In genomic region chr17:87328177-87328768, GRCm38 (mm10) we compare ENCODE assay signal across 12 mouse cellular contexts. TPM values are rescaled to one million over a fixed set of nuclear protein-coding genes. Genes with fewer than 3 reads are reported as not detected.
DNase-seq lines count a peak whose midpoint lies in the region; ATAC-seq and TF ChIP-seq lines count a peak whose summit lies in the region.
"Had no signal": no experiment of that assay in that cellular context is flagged by ENCODE, and none has a peak within 500 bp of the region (broad histone marks: within the 10 kb centered on the region; RNA-seq: fewer than 3 reads in every experiment).

No protein-coding gene starts in this region.

- no peak overlapping the region for H3K4me3 ChIP-seq in cerebellum, adult 2 months (replicated peaks; ENCODE audit: insufficient read depth, low read depth, low read length)
- no peak overlapping the region for H3K4me3 ChIP-seq in midbrain, embryonic 10.5 days
- no peak overlapping the region for H3K4me3 ChIP-seq in midbrain, embryonic 15.5 days
- H3K4me3 ChIP-seq: heart, embryonic 10.5 days; limb, embryonic 10.5 days had no signal

- 39% methylated on average over 8 of the region's 9 CpGs for WGBS in cerebellum, adult 2 months
- 69% methylated on average over 9 of the region's 9 CpGs for WGBS in midbrain, embryonic 10.5 days
- WGBS in midbrain, embryonic 15.5 days: 48% methylated on average over 9 of the region's 9 CpGs

- no peak overlapping the region for H3K27ac ChIP-seq in cerebellum, adult 2 months (ENCODE audit: insufficient read depth, low read length)
- H3K27ac ChIP-seq in midbrain, embryonic 10.5 days (replicated peaks): peak overlapping the region; percentile 82
- no peak overlapping the region for H3K27ac ChIP-seq in midbrain, embryonic 15.5 days
- H3K27ac ChIP-seq: heart, embryonic 10.5 days; limb, embryonic 10.5 days had no signal

- TF ChIP-seq POLR2A in cerebellum, adult 2 months (IDR thresholded peaks at IDR 0.05; ENCODE audit: borderline replicate concordance, insufficient read depth, low read length): no peak

- TF ChIP-seq CTCF in cerebellum, adult 2 months (IDR thresholded peaks at IDR 0.05; ENCODE audit: borderline replicate concordance, insufficient read depth, low read depth, low read length): no peak

- no peak for ATAC-seq in midbrain, embryonic 15.5 days (replicated peaks)

- H3K4me2 ChIP-seq in midbrain, embryonic 15.5 days: no peak overlapping the region

- H3K9me3 ChIP-seq in midbrain, embryonic 10.5 days (replicated peaks): no peaks in the 10 kb centered on the region
- no peaks in the 10 kb centered on the region for H3K9me3 ChIP-seq in midbrain, embryonic 15.5 days
- H3K9me3 ChIP-seq: heart, embryonic 10.5 days; limb, embryonic 10.5 days had no signal

- no peaks in the 10 kb centered on the region for H3K36me3 ChIP-seq in midbrain, embryonic 10.5 days
- no peaks in the 10 kb centered on the region for H3K36me3 ChIP-seq in midbrain, embryonic 15.5 days (replicated peaks)
- H3K36me3 ChIP-seq: heart, embryonic 10.5 days; limb, embryonic 10.5 days had no signal

- no peaks in the 10 kb centered on the region for H3K27me3 ChIP-seq in cerebellum, adult 2 months (ENCODE audit: control insufficient read depth, insufficient read depth, low read length)
- peaks cover 29% of the 10 kb centered on the region for H3K27me3 ChIP-seq in midbrain, embryonic 10.5 days (ENCODE audit: low read depth, poor library complexity, severe bottlenecking)
- H3K27me3 ChIP-seq in midbrain, embryonic 15.5 days (replicated peaks): no peaks in the 10 kb centered on the region

- peaks cover 75% of the 10 kb centered on the region for H3K4me1 ChIP-seq in cerebellum, adult 2 months (ENCODE audit: control insufficient read depth, insufficient read depth, low read length)
- peaks cover 74% of the 10 kb centered on the region for H3K4me1 ChIP-seq in midbrain, embryonic 10.5 days
- peaks cover 56% of the 10 kb centered on the region for H3K4me1 ChIP-seq in midbrain, embryonic 15.5 days

- H3K9ac ChIP-seq in midbrain, embryonic 15.5 days: no peak overlapping the region

- peak; percentile 48 to 59 for DNase-seq in cerebellum, adult 2 months
- DNase-seq in cerebellum, postnatal 14 days: no peak
- DNase-seq in midbrain, embryonic 10.5 days (ENCODE audit: low spot score): no peak
- DNase-seq in left cerebral cortex, adult 18-20 months (ENCODE audit: low spot score in 2 of 2): peak; percentile 91 to 94
- DNase-seq in testis, postnatal 10 days (ENCODE audit: low spot score): peak; percentile 72
- no peak for DNase-seq in retina, embryonic 14.5 days (ENCODE audit: low spot score)
- DNase-seq in adrenal gland, postnatal 4 days (ENCODE audit: low spot score in 2 of 2): no peak
- DNase-seq: adrenal gland, postnatal 10 days; retina, postnatal 1 day had no signal

RNA-seq across cellular contexts. Expression of gene Ttc7, which starts 45.6 kb away (rescaled TPM):
- polyA plus RNA-seq in cerebellum, adult 2 months (2012; rRNA removed): 5.9 and 6.3 TPM in 2 replicates
- 3.5 and 5.4 TPM in 2 replicates for polyA plus RNA-seq in midbrain, embryonic 10.5 days (2016; fragmentation: Nextera tagmentation; extraction: Ambion mirVana)
- polyA plus RNA-seq in midbrain, embryonic 15.5 days (2015; fragmentation: Nextera tagmentation; extraction: Ambion mirVana): 4.9 TPM in 2 replicates
- total RNA-seq in left cerebral cortex, adult 18-20 months (2021): 10 to 100 TPM; 10.0 to 11.9 TPM
- 10 to 100 TPM; 13.0 to 15.9 TPM for total RNA-seq in adrenal gland, postnatal 4 days (2021)

Comparison
In these comparisons a context has a peak if more than half of its experiments do, and no peak if none do; other contexts are left out.
1. DNase-seq: peak in cerebellum, adult 2 months (2 of 2), left cerebral cortex, adult 18-20 months (2 of 2) and testis, postnatal 10 days (single experiment); none in cerebellum, postnatal 14 days (0 of 2), midbrain, embryonic 10.5 days (single experiment), retina, embryonic 14.5 days (single experiment) and adrenal gland, postnatal 4 days (0 of 2).